Mouse (Mus musculus): ENCODE measurements around the gene Creb1. TPM values are rescaled to one million over a fixed set of nuclear protein-coding genes. Genes with fewer than 3 reads are reported as not detected.
"Not testable (repeated sequence)": the region's sequence is repeated elsewhere in the genome, so short reads cannot be mapped to it uniquely, and the experiment has no call there.

Gene Creb1
- polyA plus RNA-seq, 1 experiment from 2014 or later: 59.9 TPM

DNA sequence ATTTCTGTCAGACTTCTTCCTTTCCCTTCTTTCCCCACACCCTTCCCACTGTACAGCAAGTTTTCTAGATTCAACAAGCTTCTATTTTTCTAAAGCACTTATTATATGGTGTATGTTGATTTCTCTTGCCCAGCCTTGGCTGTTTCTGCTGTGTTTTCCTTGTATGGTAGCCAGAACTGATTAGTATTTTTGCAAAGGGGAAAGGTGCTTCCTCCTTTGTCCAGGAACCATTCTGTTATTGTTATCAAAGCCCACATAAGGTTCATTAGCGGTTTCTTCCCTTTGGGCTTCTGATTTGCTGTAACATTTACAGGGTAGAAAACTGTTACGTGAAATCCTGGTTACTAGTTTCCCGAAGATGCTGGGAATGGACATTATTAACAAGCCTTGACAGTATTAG lies 27.7 kb downstream of the Creb1 start:
- whole genome bisulfite sequencing: 96% methylated on average over 3 of the region's 3 CpGs
- H3K4me3 ChIP-seq (ENCODE audit: low read depth, low read length): no peak overlapping the region
- ATAC-seq (ENCODE audit: low FRiP score) (no peak), DNase-seq (ENCODE audit: low spot score) (no peak)
- no peaks in the 10 kb centered on the region for H3K27me3 ChIP-seq (ENCODE audit: control insufficient read depth, insufficient read depth, low read length)
- no peaks in the 10 kb centered on the region for H3K9me3 ChIP-seq (ENCODE audit: control insufficient read depth, low read length)
- no peak overlapping the region for H3K4me2 ChIP-seq (replicated peaks; ENCODE audit: low read depth, low read length)
- H3K4me1 ChIP-seq (replicated peaks; ENCODE audit: control insufficient read depth, insufficient read depth, low read length): no peaks in the 10 kb centered on the region
- no peak overlapping the region for H3K9ac ChIP-seq (ENCODE audit: low read depth, low read length)
- no peak overlapping the region for H3K27ac ChIP-seq (ENCODE audit: low read depth, low read length)
- no peaks in the 10 kb centered on the region for H3K36me3 ChIP-seq (ENCODE audit: control insufficient read depth, insufficient read depth, low read length)

DNA sequence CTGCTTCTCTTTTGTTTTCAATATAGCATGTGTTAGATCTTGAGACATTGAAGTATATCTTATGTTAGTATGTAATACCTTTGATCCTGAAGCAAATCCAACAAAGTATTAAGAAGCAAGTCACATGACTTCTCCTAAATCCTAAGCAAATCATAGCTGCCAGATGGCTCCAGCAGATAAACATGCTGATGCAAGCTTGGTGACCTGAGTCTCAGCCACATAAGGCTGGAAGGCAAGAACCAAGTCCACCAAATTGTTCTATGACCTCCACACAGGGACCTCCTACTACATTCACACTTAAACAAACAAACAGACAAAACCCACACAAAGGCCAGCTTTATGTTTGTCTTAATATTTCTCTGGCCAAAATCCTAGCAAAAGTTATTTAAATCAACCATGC lies 35.8 kb downstream of the Creb1 start:
- no peak overlapping the region for H3K27ac ChIP-seq (ENCODE audit: low read depth, low read length)
- ATAC-seq (ENCODE audit: low FRiP score): no peak
- no peak for DNase-seq (ENCODE audit: low spot score)
- H3K36me3 ChIP-seq (ENCODE audit: control insufficient read depth, insufficient read depth, low read length): no peaks in the 10 kb centered on the region
- no peaks in the 10 kb centered on the region for H3K4me1 ChIP-seq (replicated peaks; ENCODE audit: control insufficient read depth, insufficient read depth, low read length)
- no peaks in the 10 kb centered on the region for H3K9me3 ChIP-seq (ENCODE audit: control insufficient read depth, low read length)
- no peaks in the 10 kb centered on the region for H3K27me3 ChIP-seq (ENCODE audit: control insufficient read depth, insufficient read depth, low read length)
- no peak overlapping the region for H3K4me2 ChIP-seq (replicated peaks; ENCODE audit: low read depth, low read length)
- H3K9ac ChIP-seq (ENCODE audit: low read depth, low read length): no peak overlapping the region
- no peak overlapping the region for H3K4me3 ChIP-seq (ENCODE audit: low read depth, low read length)

DNA sequence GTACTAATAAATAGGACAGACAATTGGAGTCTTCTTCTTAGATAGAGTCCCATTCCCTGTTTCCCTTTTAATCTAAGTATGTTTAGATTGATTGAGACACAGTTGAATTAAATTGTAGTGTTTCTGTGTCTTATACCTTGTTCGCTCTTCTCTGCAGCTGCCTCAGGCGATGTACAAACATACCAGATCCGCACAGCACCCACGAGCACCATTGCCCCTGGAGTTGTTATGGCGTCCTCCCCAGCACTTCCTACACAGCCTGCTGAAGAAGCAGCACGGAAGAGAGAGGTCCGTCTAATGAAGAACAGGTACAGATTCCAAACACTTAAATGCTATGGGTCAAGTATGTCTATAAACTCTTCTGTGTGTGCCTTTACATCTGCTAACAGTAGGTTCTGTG lies 43.6 kb downstream of the Creb1 start:
- 90% methylated on average over 7 of the region's 7 CpGs for WGBS
- no peaks in the 10 kb centered on the region for H3K4me1 ChIP-seq (replicated peaks; ENCODE audit: control insufficient read depth, insufficient read depth, low read length)
- no peak overlapping the region for H3K4me2 ChIP-seq (replicated peaks; ENCODE audit: low read depth, low read length)
- H3K4me3 ChIP-seq (ENCODE audit: low read depth, low read length): no peak overlapping the region
- H3K36me3 ChIP-seq (ENCODE audit: control insufficient read depth, insufficient read depth, low read length): peaks cover 5% of the 10 kb centered on the region; the same call in 1 of the 2 replicates
- no peak for ATAC-seq (ENCODE audit: low FRiP score)
- H3K27ac ChIP-seq (ENCODE audit: low read depth, low read length): no peak overlapping the region
- no peaks in the 10 kb centered on the region for H3K27me3 ChIP-seq (ENCODE audit: control insufficient read depth, insufficient read depth, low read length)
- DNase-seq (ENCODE audit: low spot score): no peak
- no peaks in the 10 kb centered on the region for H3K9me3 ChIP-seq (ENCODE audit: control insufficient read depth, low read length)
- H3K9ac ChIP-seq (ENCODE audit: low read depth, low read length): no peak overlapping the region

DNA sequence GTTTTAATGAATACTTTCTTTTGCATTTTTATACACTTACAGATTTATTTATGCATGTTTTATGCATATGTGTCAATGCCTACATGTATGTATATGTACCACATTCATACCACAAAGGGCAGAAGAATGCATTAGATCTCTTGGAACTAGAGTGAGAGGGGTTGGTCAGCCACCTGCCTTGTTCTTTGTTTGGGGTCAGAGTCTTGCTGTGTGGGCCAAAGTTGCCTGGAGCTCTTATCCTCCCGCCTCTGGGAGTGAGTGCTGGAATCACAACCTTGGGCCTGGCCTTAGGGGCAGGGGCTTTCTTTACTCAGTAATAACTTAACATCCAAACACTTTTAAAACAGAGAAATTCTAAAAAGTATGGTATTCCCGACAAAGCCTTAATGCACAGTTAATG lies 44.3 kb downstream of the Creb1 start:
- Histone ChIP-seq H3K4me3 (ENCODE audit: low read depth, low read length) (no peak overlapping the region), H3K9me3 (ENCODE audit: control insufficient read depth, low read length) (no peaks in the 10 kb centered on the region), H3K4me1 (replicated peaks; ENCODE audit: control insufficient read depth, insufficient read depth, low read length) (no peaks in the 10 kb centered on the region), H3K27ac (ENCODE audit: low read depth, low read length) (no peak overlapping the region), H3K27me3 (ENCODE audit: control insufficient read depth, insufficient read depth, low read length) (no peaks in the 10 kb centered on the region), H3K9ac (ENCODE audit: low read depth, low read length) (no peak overlapping the region), H3K36me3 (ENCODE audit: control insufficient read depth, insufficient read depth, low read length) (peaks cover 5% of the 10 kb centered on the region; the same call in 1 of the 2 replicates), H3K4me2 (replicated peaks; ENCODE audit: low read depth, low read length) (no peak overlapping the region)
- WGBS: 82% methylated on average over 2 of the region's 2 CpGs
- DNase-seq (ENCODE audit: low spot score) (no peak), ATAC-seq (ENCODE audit: low FRiP score) (no peak)

DNA sequence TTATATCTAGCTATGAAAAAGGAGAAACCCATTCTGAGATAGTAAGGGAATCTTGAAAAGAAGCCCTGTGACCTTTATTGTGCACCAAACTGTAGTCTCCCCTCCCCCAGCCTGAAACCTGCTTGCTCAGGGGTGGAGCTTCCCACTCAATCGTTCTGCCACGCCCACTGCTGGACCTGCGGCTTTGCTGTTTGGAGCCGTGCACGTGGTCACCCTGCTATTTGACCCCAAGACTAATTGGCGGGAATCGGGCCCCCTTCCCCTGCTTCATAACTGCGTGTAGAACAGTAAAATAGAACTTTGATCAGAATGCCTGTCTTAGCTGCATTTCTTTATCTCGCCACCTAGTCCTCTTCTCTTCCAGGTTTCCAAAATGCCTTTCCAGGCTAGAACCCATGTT lies 45.5 kb downstream of the Creb1 start:
- H3K9me3 ChIP-seq (ENCODE audit: control insufficient read depth, low read length); H3K27ac ChIP-seq (ENCODE audit: low read depth, low read length); H3K27me3 ChIP-seq (ENCODE audit: control insufficient read depth, insufficient read depth, low read length); ATAC-seq (ENCODE audit: low FRiP score); H3K4me1 ChIP-seq (replicated peaks; ENCODE audit: control insufficient read depth, insufficient read depth, low read length); H3K9ac ChIP-seq (ENCODE audit: low read depth, low read length); H3K4me3 ChIP-seq (ENCODE audit: low read depth, low read length); DNase-seq (ENCODE audit: low spot score); H3K4me2 ChIP-seq (replicated peaks; ENCODE audit: low read depth, low read length); H3K36me3 ChIP-seq (ENCODE audit: control insufficient read depth, insufficient read depth, low read length): not testable (repeated sequence)
- WGBS: 50% methylated on average over 9 of the region's 9 CpGs

DNA sequence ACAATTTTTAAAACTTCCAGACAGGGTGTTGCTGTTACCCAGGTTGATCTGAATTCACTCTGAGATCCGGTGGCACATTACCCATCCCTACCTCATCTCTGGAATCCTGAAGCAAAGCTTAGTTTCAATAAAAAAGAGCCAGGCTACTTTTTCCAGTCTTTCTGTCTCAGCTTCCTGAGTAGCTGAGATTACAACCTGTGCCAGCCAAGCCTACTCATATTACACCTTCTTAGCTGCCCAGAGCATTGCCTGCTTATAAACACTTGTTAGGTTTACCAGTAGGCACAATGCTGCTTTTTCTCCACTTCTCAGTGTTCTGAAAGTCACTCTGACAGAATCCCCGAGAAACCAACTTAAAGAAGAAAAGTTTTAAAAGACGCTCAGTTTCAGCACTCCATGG lies 46.4 kb downstream of the Creb1 start:
- no peaks in the 10 kb centered on the region for H3K27me3 ChIP-seq (ENCODE audit: control insufficient read depth, insufficient read depth, low read length)
- no peak overlapping the region for H3K9ac ChIP-seq (ENCODE audit: low read depth, low read length)
- no peak overlapping the region for H3K27ac ChIP-seq (ENCODE audit: low read depth, low read length)
- peaks cover 7% of the 10 kb centered on the region; the same call in 1 of the 2 replicates for H3K36me3 ChIP-seq (ENCODE audit: control insufficient read depth, insufficient read depth, low read length)
- no peak for DNase-seq (ENCODE audit: low spot score)
- no peaks in the 10 kb centered on the region for H3K4me1 ChIP-seq (replicated peaks; ENCODE audit: control insufficient read depth, insufficient read depth, low read length)
- ATAC-seq (ENCODE audit: low FRiP score): no peak
- no peak overlapping the region for H3K4me3 ChIP-seq (ENCODE audit: low read depth, low read length)
- H3K4me2 ChIP-seq (replicated peaks; ENCODE audit: low read depth, low read length): no peak overlapping the region
- no peaks in the 10 kb centered on the region for H3K9me3 ChIP-seq (ENCODE audit: control insufficient read depth, low read length)
- WGBS: 95% methylated on average over 3 of the region's 3 CpGs

DNA sequence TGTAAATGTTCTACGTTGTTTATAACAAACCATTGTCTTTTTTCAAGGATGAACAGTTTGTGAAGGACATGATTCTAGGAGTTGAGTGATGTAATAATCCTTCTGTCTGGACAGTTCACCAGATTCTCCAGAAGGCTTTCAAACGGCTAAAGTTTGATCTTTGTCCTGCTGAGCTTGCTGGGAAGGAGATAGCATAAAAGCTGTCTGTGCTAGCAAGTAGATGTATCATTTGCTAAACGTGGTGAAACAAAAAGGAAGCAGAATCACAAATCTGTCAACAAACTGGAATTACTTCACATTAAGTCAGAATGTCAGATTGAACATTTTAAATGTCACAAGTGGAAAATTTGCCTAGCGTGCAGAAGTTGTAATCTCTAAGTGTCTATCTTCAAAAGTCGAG lies 66.5 kb downstream of the Creb1 start:
- H3K36me3 ChIP-seq (ENCODE audit: control insufficient read depth, insufficient read depth, low read length): no peaks in the 10 kb centered on the region
- ATAC-seq (ENCODE audit: low FRiP score) (no peak), DNase-seq (ENCODE audit: low spot score) (no peak)
- H3K27me3 ChIP-seq (ENCODE audit: control insufficient read depth, insufficient read depth, low read length): no peaks in the 10 kb centered on the region
- H3K9ac ChIP-seq (ENCODE audit: low read depth, low read length): no peak overlapping the region
- H3K9me3 ChIP-seq (ENCODE audit: control insufficient read depth, low read length): no peaks in the 10 kb centered on the region
- no peaks in the 10 kb centered on the region for H3K4me1 ChIP-seq (replicated peaks; ENCODE audit: control insufficient read depth, insufficient read depth, low read length)
- H3K4me2 ChIP-seq (replicated peaks; ENCODE audit: low read depth, low read length): no peak overlapping the region
- no peak overlapping the region for H3K27ac ChIP-seq (ENCODE audit: low read depth, low read length)
- no peak overlapping the region for H3K4me3 ChIP-seq (ENCODE audit: low read depth, low read length)
- WGBS: 78% methylated on average over 5 of the region's 5 CpGs

DNA sequence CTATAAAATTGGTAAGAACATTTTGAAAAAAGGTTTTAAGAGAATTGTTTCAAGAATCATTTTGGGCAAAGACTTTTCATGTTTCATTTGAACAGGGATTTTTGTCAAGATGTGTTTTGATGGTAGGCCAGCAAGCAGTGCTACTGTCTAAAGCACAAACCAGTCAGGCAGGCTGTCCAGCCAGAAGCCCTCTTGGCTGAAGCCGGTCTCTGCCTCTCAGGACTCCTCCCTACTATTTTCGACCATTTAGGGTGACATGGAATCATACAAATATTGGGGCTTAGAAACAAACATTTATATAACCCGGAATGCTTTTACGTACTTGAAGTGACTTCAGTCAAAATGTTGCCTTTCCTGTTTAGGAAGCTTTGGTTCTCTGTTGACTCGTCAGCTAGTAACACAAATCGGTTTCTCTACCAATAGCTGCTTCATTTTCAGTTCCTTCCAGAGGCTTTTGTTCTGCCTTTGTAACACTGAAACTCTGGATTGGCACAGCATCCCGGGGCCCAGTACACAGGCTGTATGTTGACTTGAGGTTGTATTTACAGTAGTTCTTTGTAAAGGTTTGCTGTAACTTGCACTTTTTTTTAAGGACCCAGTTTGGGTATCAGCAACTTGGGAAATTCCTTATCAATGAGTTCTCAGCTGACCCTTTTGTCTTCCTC lies 68.1 kb downstream of the Creb1 start:
- Histone ChIP-seq H3K27me3 (ENCODE audit: control insufficient read depth, insufficient read depth, low read length) (no peaks in the 10 kb centered on the region), H3K9ac (ENCODE audit: low read depth, low read length) (no peak overlapping the region), H3K9me3 (ENCODE audit: control insufficient read depth, low read length) (no peaks in the 10 kb centered on the region), H3K4me2 (replicated peaks; ENCODE audit: low read depth, low read length) (no peak overlapping the region), H3K27ac (ENCODE audit: low read depth, low read length) (no peak overlapping the region), H3K4me3 (ENCODE audit: low read depth, low read length) (no peak overlapping the region), H3K36me3 (ENCODE audit: control insufficient read depth, insufficient read depth, low read length) (no peaks in the 10 kb centered on the region), H3K4me1 (replicated peaks; ENCODE audit: control insufficient read depth, insufficient read depth, low read length) (no peaks in the 10 kb centered on the region)
- DNase-seq (ENCODE audit: low spot score) (no peak), ATAC-seq (ENCODE audit: low FRiP score) (no peak)
- WGBS: 92% methylated on average over 7 of the region's 7 CpGs

DNA sequence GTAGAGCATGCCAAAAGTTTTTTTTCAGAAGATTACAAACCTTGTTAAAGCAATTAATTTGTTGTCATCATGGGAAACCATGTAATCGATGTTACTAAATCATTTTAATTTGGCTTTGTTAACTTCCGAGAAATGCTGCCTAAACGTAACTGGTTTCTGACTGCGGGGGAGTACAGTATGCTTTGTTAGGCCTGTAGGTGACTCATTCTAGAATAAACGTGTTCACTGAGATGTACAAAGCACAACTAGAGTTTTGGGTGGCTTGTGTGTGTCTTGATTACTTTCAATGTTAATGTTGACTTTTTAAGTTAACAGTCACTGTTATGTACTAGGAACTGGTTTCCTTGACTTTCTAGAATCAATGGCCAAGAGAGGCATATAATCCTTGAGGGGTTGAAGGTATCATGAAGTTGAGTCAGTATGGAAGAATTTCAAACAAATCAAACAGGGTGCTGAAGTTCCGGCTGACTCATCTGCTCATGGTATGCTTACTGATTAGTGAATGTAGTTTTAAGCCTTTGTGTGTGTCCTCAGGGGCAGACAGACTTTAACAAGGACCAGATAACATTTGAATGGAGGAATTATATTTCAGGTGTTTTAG lies 68.9 kb downstream of the Creb1 start:
- no peak for DNase-seq (ENCODE audit: low spot score)
- Histone ChIP-seq H3K36me3 (ENCODE audit: control insufficient read depth, insufficient read depth, low read length) (no peaks in the 10 kb centered on the region), H3K9ac (ENCODE audit: low read depth, low read length) (no peak overlapping the region), H3K4me1 (replicated peaks; ENCODE audit: control insufficient read depth, insufficient read depth, low read length) (no peaks in the 10 kb centered on the region), H3K4me3 (ENCODE audit: low read depth, low read length) (no peak overlapping the region), H3K9me3 (ENCODE audit: control insufficient read depth, low read length) (no peaks in the 10 kb centered on the region), H3K27me3 (ENCODE audit: control insufficient read depth, insufficient read depth, low read length) (no peaks in the 10 kb centered on the region), H3K27ac (ENCODE audit: low read depth, low read length) (no peak overlapping the region), H3K4me2 (replicated peaks; ENCODE audit: low read depth, low read length) (no peak overlapping the region)
- ATAC-seq (ENCODE audit: low FRiP score): no peak
- WGBS: 91% methylated on average over 6 of the region's 6 CpGs
